Mouse (Mus musculus) kidney, postnatal 14 days (tissue): ENCODE measurements around the gene Il12rb1.
A peak's percentile ranks its signal among the peaks of the same experiment; 100 is the strongest.

Source experiments
- DNase-seq: peaks from one replicate; pipeline ENCODE4 v3.0.0; 2022; ENCODE audit warnings: mixed read lengths

Gene Il12rb1

GRCm38 (mm10) chr8:70833018-70833482 lies 24.8 kb downstream of the Il12rb1 start:
- DNase-seq = peak; percentile 66

- peak; percentile 61 for DNase-seq
Measured at GRCm38 (mm10) chr8:70833520-70833919, 25.3 kb downstream of the Il12rb1 start.

DNA sequence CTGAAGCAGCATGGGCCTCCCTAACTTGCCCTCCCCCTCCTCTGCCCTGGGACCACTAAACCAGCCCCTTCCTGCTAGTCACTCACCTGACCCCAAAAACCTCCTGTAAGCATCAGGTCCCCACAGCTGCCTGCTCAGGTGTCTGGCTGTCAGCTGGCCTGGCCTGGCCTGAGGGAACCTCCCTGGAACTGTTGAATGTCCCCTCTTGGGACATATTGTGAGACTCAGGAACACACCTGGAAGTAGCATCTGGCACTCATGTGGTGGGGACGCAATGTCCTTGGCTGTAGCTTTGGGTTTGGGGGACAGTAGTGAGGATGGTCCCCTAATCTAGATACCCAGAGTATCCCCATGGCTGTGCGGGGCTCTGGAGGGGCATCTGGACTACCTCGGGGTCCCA lies 25.8 kb downstream of the Il12rb1 start:
- DNase-seq = no peak

- DNase-seq = no peak
Measured at GRCm38 (mm10) chr8:70836666-70837065, 28.4 kb downstream of the Il12rb1 start.

- peak; percentile 33 for DNase-seq
Measured at GRCm38 (mm10) chr8:70838654-70839407, 30.6 kb downstream of the Il12rb1 start.

DNA sequence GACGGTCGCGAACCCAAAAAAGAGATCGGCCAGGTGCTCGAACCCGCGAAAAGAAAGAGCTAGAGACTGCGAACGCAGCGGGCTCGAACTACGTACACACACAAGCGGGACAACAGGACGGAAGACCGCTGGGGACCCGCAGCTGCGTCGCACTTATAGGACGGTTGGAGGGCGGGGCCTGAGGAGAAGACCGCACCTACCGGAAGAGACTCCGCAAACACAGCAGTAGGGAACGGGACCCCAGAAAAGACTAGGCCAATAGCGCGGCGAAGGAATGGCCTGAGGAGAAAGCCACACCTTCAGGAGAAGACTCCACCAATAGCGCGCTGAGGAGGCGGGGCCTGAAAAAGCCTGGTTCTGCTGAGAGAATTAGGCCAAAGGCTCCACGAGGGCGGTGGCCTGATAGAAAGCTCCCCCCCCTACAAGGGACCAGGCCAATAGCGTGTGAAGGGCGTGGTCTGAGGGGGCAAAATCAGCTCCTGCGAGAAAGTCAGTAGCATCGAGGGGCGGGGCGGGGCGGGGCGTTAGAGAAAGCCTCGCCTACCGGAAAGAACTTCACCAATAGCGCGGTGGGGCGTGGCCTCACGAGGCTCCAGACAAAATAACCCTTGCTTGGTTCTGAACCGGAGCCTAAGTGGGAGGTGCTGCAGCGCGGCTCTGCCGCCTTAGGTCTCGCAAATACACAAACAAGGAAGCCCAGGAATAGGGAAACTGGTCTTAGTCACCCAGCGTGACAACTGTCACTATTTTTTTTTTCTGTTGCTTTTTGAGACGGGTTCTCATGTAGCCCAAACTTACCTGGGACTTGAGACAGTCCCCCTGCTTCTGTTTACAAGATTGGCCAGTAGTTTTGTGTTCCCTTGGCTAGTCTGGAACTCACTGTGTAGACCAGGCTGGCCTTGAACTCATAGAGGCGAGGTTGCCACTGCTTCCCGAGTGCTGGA lies 31.4 kb downstream of the Il12rb1 start, which contains the start of gene Arrdc2:
Gene Arrdc2, minus strand, starts transcription at position 313 of the 944 bp plus-strand sequence.
- DNase-seq = peak; percentile 100

- peak; percentile 75 for DNase-seq
Measured at GRCm38 (mm10) chr8:70840590-70840989, 32.3 kb downstream of the Il12rb1 start.

DNA sequence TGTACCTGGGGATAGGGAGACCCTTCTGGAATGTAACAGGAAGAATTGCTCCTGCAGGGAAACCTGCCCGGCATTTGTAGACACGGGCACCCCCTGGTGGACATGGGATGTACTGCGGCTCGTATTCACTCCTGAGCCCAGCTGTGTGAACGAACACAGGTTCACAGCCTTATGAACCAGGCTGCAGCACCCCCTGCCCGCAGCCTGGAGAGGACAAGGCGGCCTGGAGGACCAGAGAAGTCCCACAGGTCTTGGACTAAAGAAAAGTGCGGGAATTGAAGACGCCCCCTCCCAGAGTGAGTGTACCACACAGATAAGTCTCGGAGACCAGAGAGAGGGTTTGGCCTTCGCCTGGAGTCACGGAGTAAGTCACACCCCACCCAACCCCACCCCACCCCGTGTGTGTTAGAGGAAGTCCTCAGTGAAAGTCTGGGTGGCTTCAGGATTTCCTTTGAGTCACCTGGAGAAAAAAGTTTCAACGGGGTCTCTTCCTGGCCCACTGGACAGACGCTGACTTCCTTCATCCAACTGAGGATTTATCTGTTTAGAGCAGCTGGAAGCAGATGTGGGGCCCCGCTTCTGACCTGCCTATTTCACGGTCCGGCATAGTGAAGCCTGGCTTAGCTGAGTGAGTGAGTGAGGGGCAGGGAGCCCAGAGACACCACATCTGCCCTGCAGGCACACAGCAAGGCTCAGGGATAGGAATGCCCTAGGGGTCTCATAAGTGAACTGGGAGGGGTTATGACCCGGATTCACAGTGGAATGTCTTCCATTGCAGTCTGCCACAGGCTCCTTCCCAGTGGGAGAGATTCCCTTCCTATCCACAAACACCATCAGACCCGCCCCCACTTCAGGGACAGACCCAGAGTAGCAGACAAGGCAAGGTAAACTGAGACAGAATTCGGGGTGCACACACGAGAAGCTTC lies 33.2 kb downstream of the Il12rb1 start:
- DNase-seq = peak; percentile 93

DNA sequence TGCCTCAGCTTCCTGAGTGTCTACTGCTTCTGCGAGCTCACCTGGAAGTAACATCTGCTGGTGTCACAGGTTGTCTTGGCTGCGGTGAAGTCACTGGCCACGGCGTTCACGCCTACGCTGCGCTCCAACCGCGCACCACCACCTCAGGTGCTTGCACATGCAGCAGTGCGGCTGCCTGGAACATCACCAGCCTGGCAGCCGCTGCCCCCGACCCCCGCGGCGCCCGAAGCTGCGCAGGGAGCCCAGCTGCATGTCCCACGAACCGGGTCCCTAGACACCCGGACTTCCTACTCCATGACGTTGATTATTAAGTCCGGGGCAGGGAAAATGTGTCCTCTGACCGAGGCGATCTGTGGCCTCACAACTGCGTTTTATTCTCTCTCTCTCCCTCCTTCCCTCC lies 34.2 kb downstream of the Il12rb1 start:
- DNase-seq = no peak

DNA sequence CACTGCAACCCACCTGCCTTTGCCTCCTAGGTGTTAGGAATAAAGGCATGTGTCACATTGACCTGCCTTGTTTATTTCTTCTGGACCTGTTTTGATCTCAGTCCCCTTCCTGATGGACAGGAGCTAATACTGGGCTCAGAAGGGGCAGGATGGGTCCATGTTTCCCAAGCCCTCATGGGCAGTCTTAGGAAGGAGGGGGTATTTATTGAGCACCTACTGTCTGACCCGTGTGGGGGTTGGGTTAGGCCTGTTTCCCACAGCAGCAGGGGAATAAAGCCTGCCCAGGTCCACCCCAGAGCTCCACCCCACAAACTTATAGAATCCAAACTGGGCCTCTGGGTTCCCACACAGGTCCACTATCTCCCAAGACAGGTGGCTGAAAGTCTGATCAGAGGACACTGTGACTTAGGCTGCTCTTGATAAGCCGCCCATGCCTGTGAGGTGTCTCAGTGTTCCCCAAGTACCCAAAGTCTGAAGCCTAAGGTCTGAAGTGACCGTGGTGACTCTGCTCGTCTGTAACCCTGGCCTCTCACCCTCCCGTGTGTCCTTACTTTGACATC lies 35.0 kb downstream of the Il12rb1 start:
- no peak for DNase-seq

DNA sequence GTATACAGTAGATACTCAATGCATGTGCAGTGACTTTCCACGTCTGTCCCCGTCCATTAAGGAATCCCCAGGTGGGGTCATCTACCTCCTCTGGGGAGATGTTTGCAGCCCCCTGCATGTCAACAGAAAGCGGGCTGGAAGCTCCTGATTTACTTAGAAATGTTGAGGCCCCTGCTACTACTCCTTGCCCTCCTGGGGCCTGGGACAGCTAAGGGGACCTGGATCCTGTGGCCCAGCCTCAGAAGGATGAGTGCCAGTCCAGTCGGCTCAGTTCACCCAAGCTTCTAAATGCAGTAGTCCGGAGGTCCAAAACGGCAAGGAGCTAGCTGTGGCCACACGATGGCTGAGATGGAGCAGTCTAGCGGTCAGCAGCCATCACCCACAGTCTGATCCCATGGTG lies 35.7 kb downstream of the Il12rb1 start:
- DNase-seq = no peak

- peak; percentile 91 for DNase-seq
Measured at GRCm38 (mm10) chr8:70844523-70844922, 36.3 kb downstream of the Il12rb1 start.

DNA sequence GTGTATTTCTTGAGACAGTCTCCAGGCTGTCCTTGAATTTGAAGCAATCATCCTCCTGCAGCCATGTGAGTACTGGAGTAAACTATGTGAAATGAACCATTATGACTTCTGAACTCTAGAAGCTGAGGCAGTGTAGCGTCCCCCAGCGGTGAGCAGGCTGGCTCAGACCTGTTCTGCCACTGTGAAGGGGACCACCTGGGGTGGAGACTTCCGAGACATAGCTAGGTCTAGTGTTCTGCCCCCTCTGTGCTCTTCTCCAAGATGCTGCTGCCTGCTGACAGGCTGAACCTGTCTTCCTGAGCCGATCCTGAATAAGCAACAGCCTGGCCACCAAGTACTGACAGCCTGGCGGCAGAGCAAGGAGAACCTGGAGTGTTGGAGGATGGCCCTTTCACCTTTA lies 36.9 kb downstream of the Il12rb1 start:
- no peak for DNase-seq

DNA sequence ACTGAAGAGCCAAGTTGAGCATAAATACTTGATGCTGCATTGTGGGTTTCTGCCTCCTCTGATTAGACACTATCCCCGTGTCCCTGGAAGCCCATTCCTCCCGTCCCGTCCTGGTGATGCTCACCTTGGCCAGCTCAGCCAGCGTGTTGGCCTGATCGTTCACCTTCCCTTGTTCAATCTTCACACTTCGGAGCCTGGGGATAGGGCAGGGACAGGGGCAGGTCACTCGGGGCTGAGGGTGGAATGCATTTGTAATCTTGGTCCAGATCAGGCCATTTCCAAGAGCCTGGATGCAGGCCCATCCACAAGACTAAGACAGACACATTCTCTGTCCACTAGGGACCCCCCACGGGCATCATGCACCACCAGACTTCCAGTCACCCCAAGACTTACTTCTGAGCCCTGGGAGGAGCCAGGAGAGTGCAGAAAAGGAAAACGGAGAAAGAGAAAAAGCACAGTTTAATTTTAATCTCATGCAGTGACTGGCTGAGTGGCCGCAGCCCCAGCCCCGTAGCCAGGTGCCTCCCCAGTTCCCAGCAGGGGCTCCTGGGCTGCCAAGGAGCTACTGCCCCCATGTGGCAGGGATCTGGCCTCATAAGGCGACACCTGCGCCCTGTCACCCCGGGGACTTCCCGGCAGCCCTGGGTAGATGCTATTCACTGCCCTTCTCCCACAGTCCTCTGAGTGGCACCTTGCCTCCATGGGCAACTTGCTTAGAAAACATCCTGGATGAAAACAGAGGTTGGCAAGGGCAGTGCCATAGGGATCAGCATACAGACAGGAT lies 38.3 kb downstream of the Il12rb1 start:
- no peak for DNase-seq

GRCm38 (mm10) chr8:70849333-70849990 lies 41.2 kb downstream of the Il12rb1 start:
- DNase-seq = no peak

- no peak for DNase-seq
Measured at GRCm38 (mm10) chr8:70850132-70850845, 42.0 kb downstream of the Il12rb1 start.

- DNase-seq = no peak
Measured at GRCm38 (mm10) chr8:70850947-70851346, 42.7 kb downstream of the Il12rb1 start.

GRCm38 (mm10) chr8:70851837-70852236 lies 43.6 kb downstream of the Il12rb1 start:
- no peak for DNase-seq

GRCm38 (mm10) chr8:70852595-70853231 lies 44.5 kb downstream of the Il12rb1 start:
- no peak for DNase-seq

DNA sequence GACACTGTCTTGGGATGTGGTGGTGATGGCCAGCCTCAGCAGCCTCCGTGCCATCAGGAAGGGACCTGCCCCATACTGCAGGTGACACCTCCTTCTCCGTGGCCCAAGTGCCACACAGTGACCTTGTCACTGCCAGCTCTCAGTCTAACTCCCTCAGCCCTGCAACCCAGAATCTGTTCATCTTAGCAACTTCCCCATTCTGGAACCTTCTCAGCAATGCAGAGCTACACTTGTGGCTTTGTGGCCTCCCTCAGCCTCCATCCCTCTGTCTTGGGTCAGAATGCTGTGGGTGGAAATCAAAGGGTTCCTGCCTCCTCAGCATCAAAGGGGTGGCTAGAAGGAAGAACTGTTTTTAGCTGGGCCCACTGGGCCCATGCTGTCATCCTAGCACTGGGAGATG lies 45.6 kb downstream of the Il12rb1 start:
- DNase-seq = no peak
